Mouse (Mus musculus) kidney, embryonic 16.5 days (tissue): ENCODE data around the gene Hnrnpa1. TPM values are rescaled to one million over a fixed set of nuclear protein-coding genes. Genes with fewer than 3 reads are reported as not detected.
A peak's percentile ranks its signal among the peaks of the same experiment; 100 is the strongest.

ENCODE experiments used
- ATAC-seq: fragments of 200-750 bp; cut with Nextera tagmentation; 2 replicates; pipeline ENCODE4 v1.8.0; 2017; ENCODE audit warnings: moderate TSS enrichment; ENCODE audit not compliant: low FRiP score, low TSS enrichment
- H3K27ac ChIP-seq: fragments of 300-500 bp; sonication (generic); 2 replicates; pipeline ENCODE4 v1.5.1; 2014; ENCODE audit warnings: low read length
- H3K27me3 ChIP-seq: fragments of 300-500 bp; sonication (generic); 2 replicates; pipeline ENCODE4 v1.6.1; 2014; ENCODE audit warnings: low read length, control low read depth, mixed read lengths; ENCODE audit not compliant: insufficient read depth
- H3K36me3 ChIP-seq: fragments of 300-500 bp; sonication (generic); 2 replicates; pipeline ENCODE4 v1.6.1; 2014; ENCODE audit warnings: low read length, control low read depth, mixed read lengths; ENCODE audit not compliant: insufficient read depth
- H3K4me1 ChIP-seq: fragments of 300-500 bp; sonication (generic); 2 replicates; pipeline ENCODE4 v1.6.1; 2014; ENCODE audit warnings: low read length, control low read depth, mixed read lengths; ENCODE audit not compliant: insufficient read depth
- H3K4me2 ChIP-seq: fragments of 300-500 bp; sonication (generic); replicated peaks from 2 replicates; pipeline ENCODE4 v1.6.1; 2014; ENCODE audit warnings: low read depth, low read length
- H3K4me3 ChIP-seq: fragments of 300-500 bp; sonication (generic); 2 replicates; pipeline ENCODE4 v1.5.1; 2014; ENCODE audit warnings: mild to moderate bottlenecking, low read length
- H3K9ac ChIP-seq: fragments of 300-500 bp; sonication (generic); replicated peaks from 2 replicates; pipeline ENCODE4 v1.6.1; 2014; ENCODE audit warnings: low read length
- H3K9me3 ChIP-seq: fragments of 300-500 bp; sonication (generic); 2 replicates; pipeline ENCODE4 v1.6.1; 2016; ENCODE audit warnings: low read length, control low read depth
- WGBS: fragments of 180-500 bp; shearing (Covaris S2); extraction: QIAGEN DNeasy Blood & Tissue Kit; methylation state at CpG from one replicate; pipeline ENCODE4 v1.1.7; 2014; 5-methylcytosine and 5-hydroxymethylcytosine counted together
- polyA plus RNA-seq: library from polyadenylated mRNA; unstranded; fragments of >200 nt; fragmentation: Nextera tagmentation; extraction: Ambion mirVana; gene quantifications from 2 replicates; pipeline ENCODE4 v1.2.1, GENCODE M21; 2015

Hnrnpa1 gene
- polyA plus RNA-seq = 831 and 924 TPM in 2 replicates

DNA sequence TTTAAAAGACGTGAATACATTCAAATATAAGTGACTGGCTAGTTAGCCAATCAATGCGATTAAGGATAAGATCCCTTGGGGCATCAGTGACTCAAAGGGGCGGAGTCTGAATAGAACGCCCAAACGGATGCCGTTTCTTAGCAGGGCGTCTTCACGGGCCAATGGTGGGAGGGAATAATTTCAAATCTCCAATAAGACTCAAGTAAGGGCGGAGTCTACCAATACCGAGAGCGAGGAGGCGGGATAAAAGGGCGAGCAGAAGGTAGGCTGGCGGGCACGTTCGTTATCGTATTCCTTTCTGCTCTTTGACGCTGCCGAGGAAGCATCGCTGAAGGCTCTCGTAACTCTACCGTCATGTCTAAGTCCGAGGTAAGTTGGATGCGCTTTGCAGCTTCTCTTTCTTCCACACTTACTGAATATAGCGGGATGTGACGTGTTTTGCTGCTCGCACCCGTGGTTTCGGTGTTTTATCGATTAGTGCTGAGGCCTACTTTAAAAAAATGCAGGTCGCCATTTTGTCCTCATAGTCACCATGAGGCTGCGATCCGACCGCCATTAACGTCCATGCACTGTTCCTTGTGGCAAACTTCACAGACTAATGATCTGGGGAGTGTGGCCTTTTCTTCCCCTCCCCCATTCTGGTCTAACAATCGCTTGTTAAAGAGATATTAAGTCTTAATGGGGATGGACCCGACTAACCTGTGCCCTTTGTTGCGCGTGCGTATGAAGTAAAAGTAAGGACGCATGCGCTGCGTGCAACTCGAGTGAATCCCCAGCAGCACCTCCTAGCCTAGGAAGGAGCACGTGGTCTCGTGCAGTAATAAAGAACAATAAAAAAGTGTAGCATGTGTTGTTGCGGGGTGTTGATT is at the start of gene Hnrnpa1:
Gene Hnrnpa1 (plus strand): TSS at position 273 of the 869 bp plus-strand sequence.
- WGBS = under 1% methylated on average over 47 of the region's 47 CpGs
- Histone ChIP-seq H3K4me1 (peaks cover 35% of the 10 kb centered on the region), H3K4me2 (peak within 1 kb of the TSS; percentile 79), H3K27ac (peak within 1 kb of the TSS; percentile 98), H3K27me3 (no peaks in the 10 kb centered on the region), H3K9me3 (no peaks in the 10 kb centered on the region), H3K36me3 (peaks cover 32% of the 10 kb centered on the region), H3K4me3 (peak within 1 kb of the TSS; percentile 55), H3K9ac (peak within 1 kb of the TSS; percentile 81)
- ATAC-seq = peak; percentile 94

DNA sequence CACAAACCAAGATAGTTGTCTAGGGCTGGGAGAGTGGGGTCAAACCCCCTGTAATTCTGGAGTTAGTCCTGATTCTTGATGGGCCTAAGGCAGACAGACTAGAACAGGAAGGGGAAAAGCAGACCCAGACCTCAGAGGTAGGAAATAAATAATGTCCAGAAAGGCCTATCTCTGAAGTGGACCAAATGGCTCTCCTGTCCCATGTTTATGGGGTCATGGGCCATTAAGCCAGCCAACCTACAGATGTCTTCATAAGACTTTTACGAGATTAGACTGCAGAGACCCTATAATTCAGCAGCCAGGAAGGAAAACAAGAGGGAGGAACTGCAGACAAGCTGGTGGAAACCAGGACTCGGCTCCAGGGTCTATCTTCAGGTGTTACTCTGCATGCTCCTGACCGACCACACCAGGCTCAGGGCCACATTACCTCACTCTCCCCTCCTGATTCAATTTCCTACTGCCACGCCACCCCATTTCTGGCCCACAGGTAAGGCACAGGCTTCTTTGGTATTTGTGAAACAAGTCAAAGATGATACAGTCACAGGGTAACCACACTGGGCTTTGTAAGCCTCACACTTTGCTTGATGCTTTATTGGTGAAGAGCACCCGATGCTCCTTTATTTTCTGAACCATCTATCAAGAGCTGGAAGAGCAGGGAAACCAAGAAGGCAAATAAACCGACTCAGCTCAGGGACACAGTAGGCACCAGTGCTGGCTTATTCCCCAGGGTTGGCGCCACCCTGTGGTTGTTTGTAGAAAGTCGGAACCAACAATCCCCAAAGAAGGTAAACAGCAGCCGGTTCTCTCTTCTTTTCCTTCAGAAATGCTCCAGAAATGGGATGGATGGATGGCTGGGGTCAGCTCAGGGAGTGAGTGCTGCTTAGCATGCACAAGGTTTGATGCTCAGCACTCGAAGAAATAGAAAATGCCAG is 49.4 kb upstream of the Hnrnpa1 start:
- Histone ChIP-seq H3K9ac (no peak overlapping the region), H3K36me3 (peaks cover 5% of the 10 kb centered on the region), H3K27me3 (no peaks in the 10 kb centered on the region), H3K27ac (peak overlapping the region; percentile 74), H3K9me3 (no peaks in the 10 kb centered on the region), H3K4me1 (peaks cover 23% of the 10 kb centered on the region), H3K4me3 (no peak overlapping the region), H3K4me2 (no peak overlapping the region)
- WGBS = 17% methylated on average over 10 of the region's 10 CpGs
- peak; percentile 67 for ATAC-seq

DNA sequence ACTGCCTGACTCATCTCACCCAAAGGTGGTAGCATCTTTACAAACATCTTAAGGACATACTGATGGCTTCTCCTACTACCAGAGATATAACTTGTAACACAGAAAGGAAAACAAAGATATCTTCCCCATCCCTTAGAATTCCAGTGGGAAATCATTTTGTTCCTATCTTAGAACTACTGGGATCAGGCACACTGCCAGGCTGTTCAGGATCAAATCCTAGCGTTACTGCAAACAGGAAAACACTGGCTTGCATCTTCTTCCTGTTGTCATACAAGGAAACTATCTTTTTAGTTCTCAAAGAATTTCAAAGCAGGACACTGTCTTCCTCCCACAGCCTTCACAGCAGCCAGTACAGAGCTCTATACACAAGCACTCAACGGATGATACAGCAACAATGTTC is 46.6 kb upstream of the Hnrnpa1 start:
- ATAC-seq = no peak
- Histone ChIP-seq H3K4me2 (no peak overlapping the region), H3K9me3 (no peaks in the 10 kb centered on the region), H3K27ac (no peak overlapping the region), H3K4me1 (peaks cover 23% of the 10 kb centered on the region), H3K4me3 (no peak overlapping the region), H3K27me3 (no peaks in the 10 kb centered on the region), H3K36me3 (peaks cover 30% of the 10 kb centered on the region), H3K9ac (no peak overlapping the region)
- 70% methylated on average over 2 of the region's 2 CpGs for WGBS

DNA sequence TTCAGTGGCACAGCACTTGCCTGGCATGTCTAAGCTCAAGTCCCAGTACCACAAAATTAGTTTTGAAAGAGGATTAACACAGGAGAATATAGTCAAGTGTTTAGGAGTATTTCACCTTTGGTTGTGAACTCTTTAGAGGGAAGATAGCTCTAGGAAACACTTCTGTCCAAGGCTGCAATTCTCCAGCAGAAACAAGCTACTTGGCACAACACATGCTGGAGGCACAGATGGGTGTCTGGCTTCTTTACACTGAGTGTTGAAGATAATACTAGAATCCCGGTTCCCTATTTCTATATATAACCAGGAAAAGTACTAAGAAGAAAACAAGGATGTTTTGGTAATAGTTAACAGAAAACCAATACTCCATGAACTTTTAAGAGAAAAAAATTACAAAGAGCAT is 43.4 kb upstream of the Hnrnpa1 start:
- H3K27ac ChIP-seq = no peak overlapping the region
- H3K4me3 ChIP-seq = no peak overlapping the region
- peaks cover 45% of the 10 kb centered on the region for H3K36me3 ChIP-seq
- H3K9me3 ChIP-seq = no peaks in the 10 kb centered on the region
- H3K4me1 ChIP-seq = peaks cover 3% of the 10 kb centered on the region; the same call in 1 of the 2 replicates
- H3K9ac ChIP-seq = no peak overlapping the region
- H3K4me2 ChIP-seq = no peak overlapping the region
- H3K27me3 ChIP-seq = no peaks in the 10 kb centered on the region
- 77% methylated on average over 1 of the region's 1 CpGs for WGBS
- no peak for ATAC-seq

DNA sequence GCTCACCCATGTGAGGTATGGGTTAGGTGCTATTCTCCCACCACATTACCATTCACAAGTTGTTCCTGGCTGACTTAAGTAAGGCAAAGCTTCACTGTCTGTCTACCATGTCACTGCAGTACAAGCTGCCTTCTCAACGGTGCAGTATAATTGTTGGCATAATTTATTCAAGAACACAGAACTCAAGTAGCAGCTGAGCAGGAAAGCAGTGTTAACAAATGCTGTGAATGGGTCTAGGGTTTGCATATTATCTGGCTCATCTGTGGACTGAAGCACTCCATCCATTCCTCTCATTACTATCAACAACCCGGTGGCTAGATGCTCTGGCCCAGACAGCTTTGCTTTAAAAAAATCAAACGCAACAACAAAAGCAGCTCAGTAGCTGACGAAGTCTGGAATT is 42.4 kb upstream of the Hnrnpa1 start:
- Histone ChIP-seq H3K4me2 (no peak overlapping the region), H3K9me3 (no peaks in the 10 kb centered on the region), H3K27ac (no peak overlapping the region), H3K4me1 (peaks cover 7% of the 10 kb centered on the region; the same call in 1 of the 2 replicates), H3K9ac (no peak overlapping the region), H3K4me3 (no peak overlapping the region), H3K36me3 (peaks cover 45% of the 10 kb centered on the region), H3K27me3 (no peaks in the 10 kb centered on the region)
- ATAC-seq = no peak
- 91% methylated on average over 4 of the region's 4 CpGs for WGBS

DNA sequence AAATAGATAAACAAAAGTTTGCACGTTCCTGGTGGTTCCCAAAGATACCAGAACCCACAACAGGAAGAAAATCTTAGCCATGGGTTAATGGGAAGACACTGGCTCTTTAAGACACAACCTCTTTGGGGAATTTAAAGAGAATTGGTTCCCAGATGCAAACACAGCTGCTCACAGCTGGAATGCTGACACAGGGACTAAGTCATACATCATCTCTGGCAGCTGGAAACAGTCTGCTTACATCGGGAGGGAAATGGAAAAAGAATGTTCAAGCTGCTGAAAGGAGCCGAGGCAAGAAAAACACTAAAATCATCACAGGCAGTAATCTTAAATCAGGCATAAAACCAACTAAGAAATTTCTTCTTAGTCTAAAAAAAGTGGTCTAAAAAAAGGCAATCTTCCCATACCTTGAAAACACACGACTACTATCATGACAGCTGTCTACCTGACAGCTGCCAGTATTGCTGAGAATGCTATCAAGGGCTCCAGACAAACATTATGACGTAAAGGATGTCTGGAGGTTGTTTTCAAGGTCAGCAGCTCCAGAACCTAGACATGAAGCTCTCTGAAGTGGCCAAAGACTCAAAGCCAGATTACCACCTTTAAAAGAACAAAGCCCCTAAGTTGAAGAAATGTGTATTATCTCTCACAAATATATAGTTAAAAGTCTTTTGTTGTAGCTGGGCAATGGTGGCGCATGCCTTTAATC is 38.0 kb upstream of the Hnrnpa1 start:
- Histone ChIP-seq H3K27me3 (no peaks in the 10 kb centered on the region), H3K27ac (peak overlapping the region; percentile 75), H3K9ac (no peak overlapping the region), H3K4me1 (peaks cover 9% of the 10 kb centered on the region; the same call in 1 of the 2 replicates), H3K9me3 (no peaks in the 10 kb centered on the region), H3K4me2 (no peak overlapping the region), H3K36me3 (peaks cover 45% of the 10 kb centered on the region), H3K4me3 (no peak overlapping the region)
- peak; percentile 75; the same call in 1 of the 2 replicates for ATAC-seq
- WGBS = 41% methylated on average over 6 of the region's 6 CpGs

DNA sequence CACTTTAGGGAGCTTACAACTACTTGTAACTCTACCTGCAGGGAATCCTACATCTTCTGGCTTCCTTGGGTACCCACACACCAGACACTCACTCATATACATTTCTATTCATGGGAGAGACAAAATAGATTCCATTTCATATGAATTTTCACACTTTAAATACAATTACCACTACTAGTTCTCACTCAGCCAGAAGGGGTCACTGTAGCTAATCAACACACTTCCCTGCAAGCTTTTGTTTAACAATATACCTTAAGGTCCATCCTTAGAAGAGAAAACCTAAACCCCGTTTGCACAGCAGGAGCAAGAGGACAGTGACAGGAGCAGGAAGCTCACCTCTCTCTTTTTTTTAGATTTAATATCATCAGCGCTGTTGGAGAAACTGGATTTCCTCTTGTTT is 35.1 kb upstream of the Hnrnpa1 start:
- H3K9me3 ChIP-seq = no peaks in the 10 kb centered on the region
- no peak overlapping the region for H3K4me3 ChIP-seq
- peaks cover 41% of the 10 kb centered on the region for H3K36me3 ChIP-seq
- H3K27me3 ChIP-seq = no peaks in the 10 kb centered on the region
- no peak overlapping the region for H3K27ac ChIP-seq
- no peak overlapping the region for H3K9ac ChIP-seq
- H3K4me2 ChIP-seq = no peak overlapping the region
- WGBS = 44% methylated on average over 2 of the region's 2 CpGs
- no peak for ATAC-seq
- peaks cover 9% of the 10 kb centered on the region; the same call in 1 of the 2 replicates for H3K4me1 ChIP-seq

DNA sequence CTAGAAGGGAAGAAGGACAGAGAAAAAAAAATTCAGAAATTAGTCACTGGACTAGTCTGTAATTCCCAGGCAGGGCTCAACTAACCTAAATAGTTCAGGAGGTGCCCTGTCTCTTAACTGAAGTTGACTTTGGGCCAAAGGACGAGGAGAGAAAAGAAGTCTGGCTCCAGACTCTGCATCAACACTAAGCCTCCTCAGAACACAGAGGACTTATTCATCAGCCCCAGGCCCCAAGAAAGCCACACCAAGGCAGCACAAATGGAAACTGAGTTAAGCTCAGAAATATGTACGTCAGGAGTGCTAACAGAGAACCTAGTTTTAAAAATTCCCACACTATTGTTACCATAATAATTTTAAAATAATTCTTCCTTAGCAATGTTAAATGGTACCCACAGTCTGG is 26.1 kb upstream of the Hnrnpa1 start:
- Histone ChIP-seq H3K4me2 (peak overlapping the region; percentile 47), H3K4me1 (peaks cover 23% of the 10 kb centered on the region), H3K36me3 (peaks cover 26% of the 10 kb centered on the region), H3K27ac (peak overlapping the region; percentile 87), H3K9ac (peak overlapping the region; percentile 61), H3K9me3 (no peaks in the 10 kb centered on the region), H3K4me3 (peak overlapping the region; percentile 27), H3K27me3 (no peaks in the 10 kb centered on the region)
- no peak for ATAC-seq
- 43% methylated on average over 2 of the region's 2 CpGs for WGBS
